Mouse (Mus musculus): ENCODE measurements around the gene Alad.

Gene Alad

GRCm38 (mm10) chr4:62519849-62520233, at the start of gene Alad:
Gene Alad (minus strand): TSS chr4:62519918.
- peak; percentile 92 for DNase-seq (ENCODE audit: low spot score)

GRCm38 (mm10) chr4:62568359-62568758, 48.6 kb upstream of the Alad start:
- no peak for DNase-seq (ENCODE audit: low spot score)

GRCm38 (mm10) chr4:62567696-62568095, 48.0 kb upstream of the Alad start:
- no peak for DNase-seq (ENCODE audit: low spot score)

GRCm38 (mm10) chr4:62566530-62566929, 46.8 kb upstream of the Alad start:
- DNase-seq (ENCODE audit: low spot score), result peak; percentile 13

- DNase-seq (ENCODE audit: low spot score), result no peak
Measured at GRCm38 (mm10) chr4:62562006-62562405, 42.3 kb upstream of the Alad start.

GRCm38 (mm10) chr4:62561630-62562001, 41.9 kb upstream of the Alad start:
- no peak for DNase-seq (ENCODE audit: low spot score)

GRCm38 (mm10) chr4:62560963-62561629, 41.4 kb upstream of the Alad start:
- peak; percentile 90 for DNase-seq (ENCODE audit: low spot score)

GRCm38 (mm10) chr4:62559797-62560329, 40.1 kb upstream of the Alad start, which contains the start of gene Rgs3:
Gene Rgs3 (plus strand): TSS chr4:62559847.
- DNase-seq (ENCODE audit: low spot score), result no peak

- DNase-seq (ENCODE audit: low spot score), result no peak
Measured at GRCm38 (mm10) chr4:62557436-62557835, 37.7 kb upstream of the Alad start.

GRCm38 (mm10) chr4:62551966-62552365, 32.2 kb upstream of the Alad start:
- DNase-seq (ENCODE audit: low spot score), result no peak

GRCm38 (mm10) chr4:62544801-62545200, 25.1 kb upstream of the Alad start:
- no peak for DNase-seq (ENCODE audit: low spot score)

- DNase-seq (ENCODE audit: low spot score), result no peak
Measured at GRCm38 (mm10) chr4:62543782-62544181, 24.1 kb upstream of the Alad start.

GRCm38 (mm10) chr4:62541802-62542201, 22.1 kb upstream of the Alad start:
- no peak for DNase-seq (ENCODE audit: low spot score)

- no peak for DNase-seq (ENCODE audit: low spot score)
Measured at GRCm38 (mm10) chr4:62533729-62534128, 14.0 kb upstream of the Alad start.

- no peak for DNase-seq (ENCODE audit: low spot score)
Measured at GRCm38 (mm10) chr4:62527655-62528054, 7.9 kb upstream of the Alad start.

GRCm38 (mm10) chr4:62526256-62526655, 6.5 kb upstream of the Alad start:
- DNase-seq (ENCODE audit: low spot score), result no peak

- DNase-seq (ENCODE audit: low spot score), result no peak
Measured at GRCm38 (mm10) chr4:62525489-62525811, 5.7 kb upstream of the Alad start.

GRCm38 (mm10) chr4:62524651-62525488, 5.2 kb upstream of the Alad start, which contains the start of the genes Pole3 and 4933430I17Rik:
Gene Pole3 (minus strand): TSS chr4:62525068.
Gene 4933430I17Rik (plus strand): TSS chr4:62525369.
- peak; percentile 99 for DNase-seq (ENCODE audit: low spot score)

GRCm38 (mm10) chr4:62520892-62521400, 1.2 kb upstream of the Alad start:
- no peak for DNase-seq (ENCODE audit: low spot score)

- DNase-seq (ENCODE audit: low spot score), result no peak
Measured at GRCm38 (mm10) chr4:62519122-62519848, 433 bp downstream of the Alad start.

GRCm38 (mm10) chr4:62518416-62519121, 1.1 kb downstream of the Alad start:
- DNase-seq (ENCODE audit: low spot score), result no peak

Measured in embryo, embryonic 10 days (tissue).